Mouse (Mus musculus) layer of hippocampus, adult 9-10 months (tissue): Measurements from ENCODE around the gene Gm20388.

Source experiments
- DNase-seq: peaks from one replicate; pipeline ENCODE4 v3.0.0; 2022; ENCODE audit warnings: low spot score

The Gm20388 gene

DNA sequence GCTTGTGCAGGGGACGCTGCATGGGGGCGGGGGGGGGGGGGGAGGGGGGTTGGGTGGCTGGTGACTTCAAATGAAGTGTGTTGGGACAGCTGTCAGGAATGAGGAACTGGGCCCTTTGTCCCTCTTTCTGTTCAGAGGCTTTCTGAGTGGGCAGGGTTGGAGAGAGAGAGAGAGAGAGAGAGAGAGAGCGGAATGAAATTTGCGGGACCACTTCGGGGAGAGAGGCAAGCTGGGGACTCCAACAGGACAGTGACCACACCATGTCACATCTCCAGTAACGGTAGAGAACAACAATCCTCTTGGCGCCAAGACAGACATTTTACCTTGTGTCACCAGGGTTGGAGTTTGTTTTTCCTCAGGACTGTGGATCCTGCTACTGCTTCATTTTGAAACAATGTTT is 1934.1 kb downstream of the Gm20388 start:
- no peak for DNase-seq

DNA sequence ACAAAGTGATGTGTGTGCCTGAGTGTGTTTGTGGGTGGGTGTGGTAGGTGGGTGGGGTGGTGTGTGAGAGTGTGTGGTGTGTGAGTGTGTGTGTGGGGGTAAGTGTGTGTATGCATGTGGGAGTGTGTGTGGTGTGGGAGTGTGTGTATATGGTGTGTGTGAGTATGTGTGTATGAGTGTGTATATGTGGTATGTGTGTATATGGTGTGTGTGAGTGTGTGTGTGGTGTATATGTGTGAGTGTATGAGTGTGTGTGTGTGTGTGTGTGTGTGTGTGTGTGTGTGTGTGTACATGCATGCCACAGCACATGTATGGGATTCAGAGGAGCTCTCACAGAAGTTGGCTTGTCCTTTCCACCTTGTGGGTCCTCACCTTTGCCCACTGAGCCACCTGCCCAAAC is 1936.2 kb downstream of the Gm20388 start:
- DNase-seq = no peak

DNA sequence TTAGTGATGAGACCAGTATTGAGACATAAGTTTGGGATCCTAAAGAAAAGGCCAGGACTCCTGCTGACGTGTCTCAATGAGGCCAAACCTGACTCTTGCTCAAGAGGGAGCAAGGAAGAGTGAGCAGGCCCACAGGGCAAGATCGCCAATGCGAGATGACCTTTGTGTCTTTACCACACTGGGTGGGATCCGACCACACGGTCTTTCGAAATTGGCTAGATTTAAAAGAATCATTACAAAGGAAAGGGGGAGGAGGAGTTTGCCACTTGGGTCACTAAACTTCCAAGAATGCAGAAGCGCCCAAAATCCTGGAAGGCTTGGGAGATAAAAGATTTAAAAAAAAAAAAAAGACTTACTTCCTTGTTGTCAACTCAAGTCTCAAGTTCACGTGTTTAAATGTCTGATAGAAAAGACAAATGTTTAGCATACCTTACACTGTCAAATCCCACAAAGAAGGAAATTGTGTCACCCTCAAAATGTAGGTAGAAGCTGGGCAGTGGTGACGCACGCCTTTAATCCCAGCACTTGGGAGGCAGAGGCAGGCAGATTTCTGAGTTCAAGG is 1936.7 kb downstream of the Gm20388 start:
- no peak for DNase-seq

DNA sequence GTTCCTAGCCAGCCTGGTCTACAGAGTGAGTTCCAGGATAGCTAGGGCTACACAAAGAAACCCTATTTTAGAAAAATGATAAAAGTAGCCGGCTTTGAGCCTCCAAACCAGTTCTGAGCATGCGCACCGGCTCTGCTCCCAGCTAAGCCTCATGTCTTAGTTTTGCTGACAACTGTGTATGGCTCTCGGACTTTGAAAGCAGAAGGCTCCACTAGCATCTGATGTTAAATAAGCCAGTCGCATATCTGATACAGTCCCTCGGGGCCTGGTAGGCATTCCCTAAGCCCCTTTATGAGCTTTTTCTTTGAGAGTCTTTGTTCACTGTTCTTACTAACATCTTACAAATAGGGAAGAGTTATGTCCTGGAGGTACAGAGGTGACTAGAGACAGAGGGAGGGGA is 1937.3 kb downstream of the Gm20388 start:
- no peak for DNase-seq

DNA sequence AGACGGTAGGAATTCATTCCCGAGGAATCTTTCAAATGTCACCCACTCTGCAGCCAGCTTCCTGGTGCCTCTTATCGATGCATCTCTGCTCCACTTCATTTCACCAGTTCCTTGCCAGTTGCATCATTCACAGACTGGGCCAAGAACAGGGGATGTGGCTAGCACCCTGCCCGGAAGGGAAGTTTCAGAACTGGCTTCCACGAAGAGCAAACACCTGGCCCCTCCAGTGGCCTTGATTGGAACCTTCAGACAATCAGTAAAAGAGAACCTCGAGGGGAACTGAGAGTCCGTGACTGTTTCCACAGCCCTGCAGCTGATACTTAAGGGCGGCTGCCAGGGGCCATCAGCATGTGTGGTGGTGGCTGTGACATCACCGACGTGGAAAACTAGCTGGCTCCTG is 1937.9 kb downstream of the Gm20388 start:
- DNase-seq = no peak

DNA sequence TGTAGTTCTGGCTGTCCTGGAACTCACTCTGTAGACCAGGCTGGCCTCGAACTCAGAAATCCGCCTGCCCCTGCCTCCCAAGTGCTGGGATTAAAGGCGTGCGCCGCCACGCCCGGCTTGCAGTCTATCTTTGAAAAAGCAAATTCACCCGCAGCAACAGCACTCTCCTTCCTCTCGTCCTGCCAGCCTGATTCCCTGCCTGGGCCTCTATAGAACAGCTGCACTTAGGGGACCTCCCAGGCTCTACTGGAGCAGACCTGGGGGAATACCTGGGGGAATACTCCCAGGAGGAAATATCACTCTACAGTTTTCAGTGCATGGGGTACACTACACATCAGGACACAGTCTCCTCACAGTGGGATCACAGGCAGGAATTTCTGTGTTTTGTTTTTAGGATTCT is 1938.7 kb downstream of the Gm20388 start:
- DNase-seq = no peak

DNA sequence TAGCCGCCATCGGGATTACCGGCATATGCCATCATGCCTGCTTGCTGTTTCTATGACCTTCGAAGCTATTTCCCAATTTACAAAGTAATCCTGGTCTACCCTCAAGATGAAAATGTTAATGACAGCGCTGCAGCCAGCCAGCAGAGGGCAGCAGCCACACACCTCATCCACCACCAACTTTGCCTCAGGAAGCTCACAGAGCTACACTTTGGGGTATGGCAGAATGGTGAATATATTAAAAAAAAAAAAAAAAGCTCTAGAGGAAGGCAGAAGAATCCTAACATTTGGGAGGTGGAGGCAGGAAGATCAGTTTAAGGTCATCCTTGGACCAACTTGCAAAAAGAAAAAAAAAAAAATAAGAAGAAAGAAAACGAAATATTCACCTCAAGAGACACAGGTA is 1939.4 kb downstream of the Gm20388 start:
- peak; percentile 67 for DNase-seq

DNA sequence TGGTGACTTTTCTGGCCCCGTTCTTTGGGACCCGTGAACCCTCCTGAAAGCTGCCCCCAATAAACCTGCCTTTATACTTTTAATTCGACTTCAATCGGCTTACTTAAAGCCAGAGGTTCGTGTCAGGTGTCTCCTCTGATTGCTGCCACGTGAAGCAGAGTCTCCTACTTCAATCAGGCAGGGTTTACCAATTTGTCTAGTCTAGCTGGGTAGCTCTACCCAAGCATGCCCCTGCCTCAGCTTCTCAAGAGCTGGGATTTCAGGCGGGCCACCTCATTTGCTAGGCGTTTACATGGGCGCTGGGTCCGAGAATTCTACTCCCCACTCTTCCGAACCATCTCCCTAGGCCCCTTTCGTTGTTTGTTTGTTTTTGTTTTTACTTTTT is 1939.8 kb downstream of the Gm20388 start:
- DNase-seq = no peak

DNA sequence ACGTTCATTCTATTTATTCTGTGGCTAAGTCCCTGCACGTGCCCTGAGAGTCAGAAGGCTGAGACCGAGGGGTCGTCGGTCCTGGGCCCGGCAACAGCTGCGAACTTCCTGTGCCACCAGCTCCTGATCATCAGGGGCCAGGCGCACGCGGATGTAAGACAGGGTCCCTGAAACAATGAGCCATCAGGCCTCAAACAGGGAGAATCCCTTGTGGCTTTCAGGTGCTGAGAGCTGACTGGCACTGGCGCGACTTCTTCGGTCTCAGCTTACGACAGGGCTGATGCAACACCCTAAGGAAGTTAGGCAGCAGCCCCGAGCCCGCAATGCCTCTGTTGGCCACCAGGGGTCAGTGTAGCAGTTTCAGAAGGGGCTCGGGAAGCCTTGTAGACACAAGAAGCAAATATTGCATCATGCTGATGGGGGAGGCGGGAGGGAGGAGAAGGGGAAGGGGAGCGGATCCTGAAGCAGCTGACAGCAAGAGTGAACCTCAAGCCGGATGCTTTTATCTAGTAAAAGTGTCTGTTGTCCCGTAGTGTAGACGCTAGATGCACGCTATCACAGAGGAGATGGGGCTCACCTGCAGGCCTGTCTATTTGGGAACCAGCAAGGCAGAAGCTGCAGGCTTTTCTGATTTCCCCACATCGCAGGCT is 1940.3 kb downstream of the Gm20388 start:
- peak; percentile 97 for DNase-seq

DNA sequence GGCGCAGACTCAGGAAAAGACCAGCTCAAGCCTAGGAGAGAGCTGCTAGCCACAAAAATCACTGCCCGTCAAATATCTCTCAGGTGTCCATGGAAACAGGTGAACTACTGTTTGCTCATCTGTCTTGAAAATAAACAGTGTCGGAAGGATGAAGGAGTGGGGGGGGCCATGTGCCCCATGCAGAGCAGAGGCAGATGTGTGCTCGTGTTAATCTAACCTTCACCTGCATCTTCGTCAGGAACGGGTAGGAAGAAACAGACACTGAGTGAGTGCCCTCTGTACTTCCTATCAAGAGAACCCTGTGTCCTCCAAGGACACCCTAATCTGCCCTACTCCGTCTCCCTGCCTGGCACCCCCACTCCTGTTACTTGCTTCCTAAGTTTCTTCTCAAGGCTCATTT is 1941.1 kb downstream of the Gm20388 start:
- no peak for DNase-seq

DNA sequence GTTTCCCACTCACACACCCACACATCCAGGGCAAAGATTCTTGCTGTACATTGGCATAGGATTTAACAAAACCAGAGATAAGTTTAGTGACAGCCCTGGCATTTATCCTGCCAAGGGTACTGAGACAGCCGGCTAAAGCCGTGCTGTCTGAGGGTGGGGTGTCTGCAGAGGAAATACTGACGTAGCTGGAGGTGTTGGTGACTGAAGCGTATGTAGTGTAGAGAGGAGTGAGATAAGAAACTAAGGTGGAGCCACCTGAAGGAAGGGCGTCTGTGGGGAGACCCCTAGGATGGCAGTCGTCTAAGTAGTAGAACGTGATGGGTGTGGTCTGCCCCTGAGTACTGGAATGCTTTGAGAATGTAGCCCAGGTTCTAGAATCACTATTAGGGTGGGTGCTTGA is 1941.8 kb downstream of the Gm20388 start:
- DNase-seq = no peak

DNA sequence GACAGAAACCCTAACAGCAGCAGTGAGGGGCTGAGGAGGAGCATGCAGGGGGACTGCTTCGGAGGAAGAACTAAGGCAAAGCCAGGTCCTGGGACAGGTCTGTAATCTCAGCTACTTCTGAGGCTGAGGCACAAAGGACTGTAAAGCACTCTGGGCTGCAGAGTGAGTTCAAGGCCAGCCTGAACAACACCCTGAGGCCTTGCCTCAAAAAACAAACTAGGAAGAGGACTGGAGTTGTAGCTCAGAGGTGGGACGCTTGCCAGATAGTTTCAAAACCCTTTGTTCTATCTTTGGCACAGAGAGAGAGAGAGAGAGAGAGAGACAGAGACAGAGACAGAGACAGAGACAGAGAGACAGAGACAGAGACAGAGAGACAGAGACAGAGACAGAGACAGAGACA is 1942.9 kb downstream of the Gm20388 start:
- no peak for DNase-seq

DNA sequence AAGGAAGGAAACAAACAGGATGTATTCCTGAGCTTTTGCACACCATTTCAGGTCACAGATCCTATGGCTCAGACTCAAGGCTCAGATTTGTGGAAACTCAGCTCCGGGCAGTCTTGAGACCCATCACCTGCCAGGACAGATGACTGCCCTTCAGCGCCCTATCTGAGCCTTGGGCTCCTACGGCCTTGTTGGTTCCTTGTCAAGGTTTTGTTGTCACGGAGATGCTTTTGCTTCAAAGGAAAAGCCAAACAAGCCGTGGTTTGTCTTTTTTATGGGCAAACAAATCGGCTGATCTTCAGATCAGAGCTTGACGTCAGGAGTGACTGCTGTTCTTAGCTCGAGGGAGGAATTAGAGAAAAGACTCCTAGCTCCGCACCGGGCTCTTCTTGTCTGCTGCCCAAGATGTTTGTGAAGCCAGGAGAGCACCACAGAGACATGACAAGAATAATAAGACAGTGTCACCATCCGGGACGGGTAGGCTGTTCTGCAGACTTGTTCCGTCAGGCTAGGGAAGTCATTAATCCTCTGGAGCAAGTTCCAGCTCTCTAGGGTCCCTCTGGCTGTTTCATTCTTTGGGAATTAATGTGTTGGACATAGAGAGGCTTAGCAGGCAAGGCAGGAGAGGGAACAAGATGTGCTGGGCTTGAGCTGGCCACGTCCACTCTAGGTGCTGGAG is 1945.6 kb downstream of the Gm20388 start:
- DNase-seq = no peak

DNA sequence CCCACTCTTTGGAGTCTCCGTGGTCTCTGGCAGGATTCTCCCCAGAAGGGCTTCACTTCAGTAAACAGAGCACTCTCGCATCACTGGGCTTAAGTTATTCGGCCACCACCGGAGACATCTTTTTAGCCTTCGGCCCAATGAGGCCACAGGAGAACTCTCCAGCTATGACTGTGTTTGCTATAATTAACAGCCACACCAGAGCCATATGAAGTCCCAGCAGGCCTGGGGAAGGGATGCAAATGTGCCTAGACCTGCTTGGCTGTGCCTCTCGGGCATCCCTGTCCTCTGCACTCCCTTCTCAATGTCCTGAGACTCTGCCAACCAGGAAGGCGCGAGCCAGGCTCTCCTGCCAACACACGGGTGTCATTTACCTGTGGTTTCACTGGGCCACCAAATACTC is 1946.7 kb downstream of the Gm20388 start:
- DNase-seq = no peak

DNA sequence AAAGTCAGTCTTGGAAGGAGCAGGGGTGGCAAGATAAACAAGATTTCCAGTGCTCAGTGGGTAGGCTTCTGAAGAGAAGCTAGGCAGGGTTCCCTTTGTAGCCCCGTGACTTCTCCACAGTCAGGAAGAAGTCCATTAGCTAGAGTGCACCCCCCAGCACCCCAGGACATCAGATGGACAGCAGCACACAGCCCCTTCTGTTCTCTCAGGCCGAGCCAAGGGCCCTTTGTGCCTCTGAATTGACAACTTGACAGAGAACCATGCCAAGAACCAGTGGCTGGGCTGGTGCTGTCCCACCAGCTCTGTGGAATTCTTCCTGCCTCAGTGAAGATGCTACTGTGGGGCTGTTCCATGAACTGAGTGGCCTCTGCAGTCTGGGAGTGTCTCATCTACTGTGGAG is 1947.1 kb downstream of the Gm20388 start:
- no peak for DNase-seq

DNA sequence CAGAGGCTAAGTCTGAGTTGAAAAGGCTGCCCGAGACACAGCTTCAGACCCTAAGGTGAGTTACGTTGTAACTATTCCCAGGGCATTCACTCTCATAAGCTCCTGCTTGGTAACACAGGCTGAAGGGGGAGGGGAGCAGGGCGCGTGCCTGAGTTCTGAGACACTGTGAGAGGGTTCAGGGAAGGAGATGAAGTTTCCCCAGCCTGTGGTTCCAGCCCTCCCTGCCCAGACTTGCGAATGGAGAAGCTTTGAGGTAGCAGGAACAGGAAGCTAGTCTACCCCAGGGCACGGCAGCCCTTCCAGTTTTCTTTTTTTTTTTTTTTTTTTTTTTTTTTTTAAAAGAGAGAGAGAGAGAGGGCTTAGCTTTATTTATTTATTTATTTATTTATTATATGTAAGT is 1950.6 kb downstream of the Gm20388 start:
- DNase-seq = no peak

DNA sequence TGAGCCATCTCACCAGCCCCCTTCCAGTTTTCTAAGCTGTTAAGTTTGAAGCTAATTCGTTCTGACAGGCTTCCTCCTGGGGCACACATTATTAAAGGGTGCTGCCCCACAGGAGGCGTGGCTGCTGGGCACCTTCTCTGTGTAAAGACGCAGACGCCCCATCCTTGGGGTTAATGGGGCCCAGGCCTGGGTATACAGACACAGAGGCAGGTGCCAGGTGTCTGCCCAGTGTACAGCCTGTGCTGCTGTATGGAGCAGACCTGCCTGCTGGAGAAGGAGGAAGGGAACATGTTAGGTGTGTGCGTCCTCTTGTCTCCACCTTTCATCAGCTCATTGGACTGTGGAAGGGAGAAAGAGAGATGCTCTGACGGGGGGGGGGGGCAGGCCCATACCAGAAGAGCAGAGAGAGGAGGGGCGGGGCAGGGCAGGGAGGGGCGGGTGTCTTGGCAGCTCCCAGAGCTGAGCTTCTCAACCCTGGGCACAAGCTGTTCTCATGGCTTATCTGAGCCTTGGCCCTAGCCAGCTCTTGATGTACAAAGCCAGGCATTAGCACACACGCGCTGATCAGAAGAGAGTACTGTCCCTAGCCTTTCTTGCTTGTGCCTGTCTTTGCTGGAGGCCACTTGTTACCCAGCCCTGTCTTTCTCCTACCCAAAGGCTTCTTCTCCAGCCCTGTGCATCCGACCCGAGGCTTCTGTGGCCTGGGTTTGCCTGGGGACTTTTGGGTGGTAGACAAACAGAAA is 1951.3 kb downstream of the Gm20388 start:
- no peak for DNase-seq

DNA sequence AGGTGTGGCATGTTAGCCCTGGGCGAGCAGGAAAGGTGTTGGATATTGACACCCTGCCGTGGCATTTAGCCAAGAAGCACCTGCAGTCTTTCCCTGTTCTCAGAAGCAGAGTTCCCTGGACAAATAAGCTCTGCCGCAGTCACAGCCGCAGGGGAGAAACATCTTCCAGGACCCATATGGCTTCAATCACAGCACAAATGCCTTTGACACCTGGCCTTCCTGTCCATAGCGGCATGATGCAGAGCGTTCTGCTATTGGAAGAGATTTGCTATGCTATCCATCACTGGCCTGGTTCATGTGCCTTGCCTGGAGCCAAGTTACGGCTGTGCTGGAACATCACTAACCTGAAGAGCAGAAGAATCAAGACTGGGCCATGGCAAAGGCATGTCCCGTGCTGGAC is 1954.7 kb downstream of the Gm20388 start:
- DNase-seq = no peak

DNA sequence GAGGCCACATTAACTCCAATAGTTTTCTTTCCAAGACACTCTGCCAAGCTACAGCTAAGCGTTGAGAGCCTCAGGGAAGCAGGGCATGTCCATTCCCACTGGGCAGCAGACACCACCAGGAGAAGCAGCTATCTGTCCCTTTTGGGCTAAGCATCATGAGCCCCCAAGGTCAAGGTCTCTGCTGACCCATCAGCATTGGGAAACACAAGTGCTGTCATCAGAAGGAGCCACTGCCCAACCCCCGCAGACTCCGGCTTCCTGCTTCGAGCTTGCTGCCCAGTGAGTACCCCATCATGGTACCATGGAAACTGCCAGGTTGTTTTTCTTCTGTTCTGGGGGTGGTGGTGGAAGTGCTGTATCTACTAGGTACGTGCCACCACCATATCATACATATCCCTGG is 1957.6 kb downstream of the Gm20388 start:
- no peak for DNase-seq

DNA sequence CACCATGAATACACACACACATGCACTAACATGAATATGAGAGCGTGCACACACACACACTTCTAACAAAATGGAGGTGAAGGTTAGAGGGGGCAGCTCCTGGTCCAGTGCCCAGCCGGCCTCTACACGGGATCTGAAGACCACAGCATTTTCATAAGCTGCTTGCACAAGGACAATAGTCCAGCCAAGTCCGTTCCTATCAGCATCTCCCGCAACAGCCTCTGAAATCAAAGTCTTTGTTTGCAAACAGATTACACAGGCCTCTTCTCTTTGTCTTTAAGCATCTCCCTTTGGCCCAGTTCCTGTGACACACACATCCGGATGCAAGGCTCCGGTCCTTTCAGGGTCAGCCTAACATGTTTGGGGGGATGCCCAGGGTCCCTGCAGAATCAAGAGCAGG is 1958.3 kb downstream of the Gm20388 start:
- DNase-seq = no peak

DNA sequence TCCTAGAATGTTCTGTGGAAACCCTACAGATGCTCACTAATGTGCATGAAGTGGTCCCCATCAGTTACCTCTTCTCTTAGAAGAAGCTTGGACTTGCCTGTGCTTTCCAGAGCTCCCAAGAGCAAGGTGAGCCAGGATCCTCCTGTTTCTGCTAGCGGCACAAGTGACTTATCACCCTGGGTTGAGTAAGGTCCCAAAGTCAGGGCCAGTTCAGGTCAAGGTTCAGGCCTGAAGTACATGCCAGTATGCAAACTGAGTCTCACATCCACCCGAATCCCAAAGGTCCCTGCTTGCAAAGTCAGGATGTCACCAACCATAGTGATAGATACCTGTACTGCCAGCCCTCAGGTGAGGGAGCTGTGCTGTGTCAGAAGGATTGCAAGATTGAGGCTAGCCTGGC is 1959.5 kb downstream of the Gm20388 start:
- DNase-seq = no peak

DNA sequence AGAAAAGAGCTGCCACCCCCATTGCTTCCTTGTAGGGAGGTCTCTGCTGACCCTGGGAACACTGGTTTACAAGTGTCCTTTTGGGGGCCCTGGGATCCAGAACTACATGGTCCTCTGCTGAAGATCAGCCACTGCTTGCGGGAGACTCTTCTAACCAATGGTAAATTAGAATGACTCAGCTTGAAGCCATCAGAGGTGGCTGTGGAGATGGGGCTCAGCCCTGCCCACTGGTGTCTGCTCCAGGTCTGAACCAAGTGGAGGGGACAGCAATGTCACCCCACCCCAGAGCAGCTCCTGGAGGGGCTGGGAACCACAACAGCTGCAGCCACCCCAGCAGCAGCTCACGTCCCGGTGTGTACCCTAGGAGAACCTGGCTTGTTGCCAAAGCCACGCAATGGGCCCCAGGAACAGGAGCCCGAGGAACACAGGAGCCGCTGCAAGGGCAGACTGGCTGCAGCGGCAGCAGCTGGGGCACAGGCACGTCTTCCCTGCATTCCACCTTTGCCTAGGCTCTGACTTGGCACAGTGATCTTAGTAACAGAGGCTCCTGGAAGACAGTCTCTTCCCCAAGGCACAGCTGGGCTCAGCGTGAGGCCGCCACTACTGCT is 1961.3 kb downstream of the Gm20388 start:
- no peak for DNase-seq

DNA sequence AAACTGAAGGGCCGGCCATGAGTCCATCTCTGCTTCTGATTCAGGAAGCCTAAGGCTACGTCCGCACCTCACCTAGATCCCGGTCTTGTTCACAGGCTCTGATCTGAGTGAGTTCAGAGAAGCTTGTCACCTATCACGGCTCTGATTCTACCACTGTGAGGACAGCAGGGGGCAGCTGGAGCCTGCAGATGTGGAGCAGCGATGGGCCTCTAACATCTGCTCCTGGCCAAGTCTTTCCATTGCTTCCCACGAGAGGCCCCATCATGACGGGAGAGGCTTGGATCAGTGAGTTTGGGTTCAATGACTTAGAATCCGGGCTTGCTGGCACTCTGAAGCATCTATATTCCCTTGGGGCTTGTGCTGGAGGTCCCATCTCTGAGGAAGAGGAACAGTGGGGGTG is 1963.4 kb downstream of the Gm20388 start:
- no peak for DNase-seq
